Mouse (Mus musculus) megakaryocyte-erythroid progenitor cell, adult 5-6 weeks (primary cell): ENCODE measurements around the gene Ankrd34a. TPM values are rescaled to one million over a fixed set of nuclear protein-coding genes. Genes with fewer than 3 reads are reported as not detected.

Experiments
- ATAC-seq: replicated peaks from 2 replicates; pipeline ENCODE4 v1.8.0; 2016; ENCODE audit warnings: mild to moderate bottlenecking, inconsistent platforms; ENCODE audit not compliant: severe bottlenecking, poor library complexity, low FRiP score, low TSS enrichment
- total RNA-seq, 2 experiments: library from RNA; stranded (forward) in 1 of 2; stranded (reverse) in 1 of 2; fragments of 200-1000, 215-1000 nt in 1 of 2; fragments of >200 nt in 1 of 2; fragmentation: Nextera tagmentation in 1 of 2; gene quantifications; 2 replicates each; pipeline ENCODE4 v1.2.3; 2014 to 2017

Ankrd34a gene
- total RNA-seq, 2 experiments from 2014 or later: not detected

DNA sequence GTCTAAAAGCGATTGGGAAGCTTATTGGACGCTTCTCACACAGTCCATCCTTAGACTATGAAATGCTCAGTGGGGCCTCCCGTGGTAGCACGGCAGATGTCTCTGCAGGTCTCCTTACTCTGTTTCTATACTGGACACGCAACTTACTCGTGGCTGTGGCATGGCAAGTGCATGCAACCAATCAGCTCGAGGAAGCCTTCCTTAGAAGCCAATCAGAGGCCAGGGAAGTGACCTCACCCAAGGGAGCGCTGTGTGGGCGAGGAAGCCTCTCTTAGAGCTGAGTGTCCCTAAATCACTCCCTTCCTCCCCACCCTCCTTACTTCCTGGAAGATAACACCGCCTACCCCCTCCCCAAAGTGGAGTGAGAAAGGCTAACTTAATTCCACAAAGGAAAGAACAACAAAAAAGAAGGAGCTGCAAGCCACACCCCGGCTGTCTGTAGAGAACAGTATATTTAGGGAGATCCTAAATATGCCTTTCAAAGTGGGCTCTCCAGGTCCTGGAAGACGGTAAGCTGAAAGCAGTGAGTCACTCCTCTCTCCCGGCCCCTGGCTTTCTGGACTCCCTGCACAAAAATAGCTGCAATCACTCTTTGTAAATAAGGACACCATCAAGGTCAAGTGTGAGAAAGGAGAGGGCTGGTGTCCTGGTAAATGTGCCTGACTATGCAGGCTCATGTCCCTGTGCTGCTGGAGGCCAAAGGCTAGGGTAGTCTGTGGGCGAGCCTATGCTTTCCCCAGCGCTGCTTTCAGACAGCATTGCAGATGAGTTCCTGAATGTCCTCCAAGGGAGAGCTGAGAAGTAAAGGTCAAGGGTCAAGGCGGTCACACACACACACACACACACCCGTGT is 19.5 kb upstream of the Ankrd34a start, which contains the start of gene Gm16253:
TSS of gene Gm16253 (plus strand) at position 295 of the 852 bp plus-strand sequence.
- peak; percentile 93 for ATAC-seq

GRCm38 (mm10) chr3:96577566-96577965 is 18.9 kb upstream of the Ankrd34a start:
- ATAC-seq: no peak

GRCm38 (mm10) chr3:96578561-96579238 is 17.7 kb upstream of the Ankrd34a start:
- no peak for ATAC-seq

DNA sequence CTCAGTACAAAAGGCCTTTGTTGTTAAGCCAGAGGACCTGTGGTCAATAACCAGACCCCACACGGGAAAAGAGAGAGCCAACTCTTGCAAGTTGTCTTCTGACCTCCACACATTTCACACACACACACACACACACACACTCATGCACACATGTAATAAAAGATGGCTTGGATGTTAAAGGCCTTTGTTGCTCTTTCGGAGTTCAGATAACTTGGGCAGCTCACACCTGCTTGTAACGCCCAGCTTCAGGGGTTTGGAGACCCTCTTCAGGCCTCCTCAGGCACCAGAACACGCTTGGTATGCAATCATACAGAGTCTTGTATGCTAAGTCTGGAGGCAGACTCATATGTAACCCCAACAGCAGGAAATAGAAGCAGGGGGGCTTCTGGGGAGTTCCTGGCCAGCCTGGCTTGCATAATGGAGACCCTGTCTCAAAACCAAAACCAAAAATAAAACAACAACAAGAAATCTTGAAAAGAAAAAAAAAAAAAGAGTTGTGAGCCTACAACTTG is 17.1 kb upstream of the Ankrd34a start:
- no peak for ATAC-seq

DNA sequence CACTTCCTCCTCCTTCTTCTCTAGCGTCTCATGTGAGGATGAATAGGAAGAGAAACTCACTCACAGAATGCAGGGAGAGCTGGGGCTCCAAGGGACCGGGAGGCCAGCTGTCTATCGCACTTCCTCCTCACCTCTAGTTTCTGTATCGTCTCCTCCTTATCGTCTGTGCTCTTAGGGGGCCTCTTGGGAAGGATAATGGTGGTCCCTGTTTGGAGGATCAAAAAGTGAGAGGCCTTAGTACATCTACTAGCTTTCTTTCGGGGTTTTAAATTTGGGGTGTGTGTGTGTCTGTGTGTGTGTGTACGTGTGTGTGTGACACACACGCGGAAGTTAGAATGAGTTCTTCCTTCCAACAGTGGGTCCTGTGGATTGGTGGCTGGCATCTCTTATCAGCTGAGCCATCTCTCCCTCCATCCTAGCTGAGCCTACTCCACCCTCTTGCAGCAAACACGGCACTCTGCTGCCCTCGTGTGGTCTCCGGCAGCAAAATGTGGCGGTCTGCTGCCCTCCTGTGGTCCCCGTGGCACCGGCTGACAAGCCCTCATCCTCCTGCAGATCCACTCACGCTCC is 16.5 kb upstream of the Ankrd34a start:
- peak; percentile 79 for ATAC-seq

DNA sequence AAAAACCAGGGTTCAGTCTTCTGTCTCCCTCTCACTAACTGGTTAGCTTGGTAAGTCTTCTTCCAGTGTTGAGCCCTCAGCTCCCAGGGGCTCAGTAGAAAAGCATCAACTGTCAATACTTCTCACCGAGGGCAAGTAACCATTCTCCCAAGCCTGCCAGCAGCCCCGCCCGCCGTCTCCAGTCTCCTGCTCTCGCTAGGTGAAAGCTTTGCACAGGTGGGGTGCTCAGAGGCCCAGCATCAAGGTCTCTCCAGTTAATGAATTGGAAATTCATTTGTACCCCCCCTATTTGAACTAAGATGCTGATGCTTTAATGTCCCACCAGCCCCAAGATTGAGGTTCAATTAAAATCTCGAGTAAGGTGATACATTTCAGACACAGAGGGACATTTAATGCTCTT is 15.3 kb upstream of the Ankrd34a start:
- no peak for ATAC-seq

- no peak for ATAC-seq
These were observed 14.5 kb upstream of the Ankrd34a start for GRCm38 (mm10) chr3:96581771-96582515.

DNA sequence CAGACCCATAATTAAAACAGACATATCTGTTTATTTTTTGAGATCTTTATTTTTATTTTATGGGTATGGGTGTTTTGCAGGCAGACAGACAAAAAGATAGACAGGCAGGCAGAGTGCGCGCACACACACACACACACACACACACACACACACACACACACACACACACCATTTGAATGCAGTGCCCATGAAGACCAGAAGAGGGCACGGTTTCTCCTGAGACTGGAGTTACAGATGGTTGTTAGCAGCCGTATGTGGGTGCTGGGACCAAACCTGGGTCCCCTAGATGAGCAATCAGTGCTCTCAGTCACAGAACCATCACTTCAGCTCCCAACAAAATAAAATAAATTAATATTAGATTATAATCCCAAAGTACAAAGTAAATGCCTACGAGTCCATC is 13.1 kb upstream of the Ankrd34a start:
- no peak for ATAC-seq

GRCm38 (mm10) chr3:96590657-96591056 is 5.8 kb upstream of the Ankrd34a start:
- ATAC-seq: no peak

DNA sequence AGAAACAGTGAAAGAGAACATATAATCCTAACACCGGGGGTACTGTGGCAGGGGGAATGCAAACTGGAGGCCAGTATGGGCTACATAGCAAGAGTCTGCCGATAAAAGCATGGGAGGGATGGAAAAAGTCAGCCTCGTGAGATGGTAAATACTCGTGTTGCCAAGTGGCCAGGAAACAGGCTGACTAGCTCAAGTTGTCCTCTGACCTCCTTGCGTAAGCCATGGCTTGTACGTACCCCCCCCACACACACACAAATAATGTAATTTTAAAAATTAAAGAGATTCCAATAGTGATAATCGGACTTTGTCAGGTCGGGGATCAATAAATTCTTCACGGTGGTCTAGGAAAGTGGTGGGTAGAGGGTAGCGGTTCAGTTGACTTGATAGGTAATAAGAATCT is 3.1 kb upstream of the Ankrd34a start:
- no peak for ATAC-seq

DNA sequence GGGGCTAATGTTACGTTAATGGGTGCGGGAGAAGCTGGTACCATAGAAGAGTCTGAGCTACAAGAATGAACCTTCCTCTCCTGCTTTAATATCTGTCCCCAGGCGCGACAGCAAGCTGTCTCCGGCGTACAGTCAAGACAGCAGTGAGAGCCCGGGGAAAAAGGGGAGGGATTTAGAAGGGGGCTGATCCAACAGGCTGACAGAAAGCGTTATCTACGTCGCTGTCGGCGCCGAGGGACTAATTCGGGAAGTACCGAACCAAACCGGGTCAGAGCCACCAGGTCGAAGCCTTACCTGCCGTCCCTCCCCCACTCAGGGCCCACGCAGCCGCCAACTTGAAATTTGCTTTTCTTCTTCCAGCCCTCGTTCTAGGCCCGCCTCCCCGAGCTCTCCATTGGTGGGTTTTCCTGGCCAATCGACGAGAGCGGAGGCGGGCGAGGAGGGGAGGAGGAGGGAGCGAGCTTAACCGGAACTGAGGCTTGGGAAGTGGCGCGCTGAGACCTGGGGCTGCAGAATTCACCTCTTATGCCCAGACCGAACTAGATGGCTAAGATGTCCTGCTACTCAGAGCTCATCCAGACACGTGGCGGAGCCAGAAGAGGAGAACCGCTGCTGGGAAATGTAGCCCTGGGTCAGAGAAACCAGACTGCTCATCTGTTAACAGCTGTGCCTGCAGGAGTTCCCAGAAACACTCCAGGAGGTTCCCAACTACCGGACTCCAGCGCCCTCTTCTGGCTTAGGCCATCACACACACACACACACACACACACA is 2.5 kb upstream of the Ankrd34a start, which contains the start of gene Polr3gl:
TSS of gene Polr3gl (minus strand) at position 392 of the 771 bp plus-strand sequence.
- peak; percentile 94 for ATAC-seq

DNA sequence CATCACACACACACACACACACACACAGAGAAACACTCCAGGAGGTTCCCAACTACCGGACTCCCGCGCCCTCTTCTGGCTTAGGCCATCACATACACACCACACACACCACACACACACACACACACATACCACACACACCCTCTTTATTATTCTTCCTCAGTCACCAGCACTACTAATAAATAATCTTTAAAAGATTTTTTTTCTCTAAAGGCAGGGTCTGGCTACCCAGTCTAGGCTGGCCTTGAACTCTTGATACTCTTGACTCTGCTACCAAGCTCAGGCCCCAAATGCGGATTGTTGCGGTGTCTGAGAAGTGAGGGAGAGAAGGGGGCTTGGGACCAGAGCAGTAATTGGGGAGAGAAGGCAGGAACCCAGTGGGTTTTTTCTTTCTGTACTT is 1.6 kb upstream of the Ankrd34a start:
- no peak for ATAC-seq

GRCm38 (mm10) chr3:96595661-96596060 is 775 bp upstream of the Ankrd34a start:
- no peak for ATAC-seq

GRCm38 (mm10) chr3:96596855-96597254 is 419 bp downstream of the Ankrd34a start:
- no peak for ATAC-seq

GRCm38 (mm10) chr3:96597435-96597891 is 1.0 kb downstream of the Ankrd34a start:
- no peak for ATAC-seq

DNA sequence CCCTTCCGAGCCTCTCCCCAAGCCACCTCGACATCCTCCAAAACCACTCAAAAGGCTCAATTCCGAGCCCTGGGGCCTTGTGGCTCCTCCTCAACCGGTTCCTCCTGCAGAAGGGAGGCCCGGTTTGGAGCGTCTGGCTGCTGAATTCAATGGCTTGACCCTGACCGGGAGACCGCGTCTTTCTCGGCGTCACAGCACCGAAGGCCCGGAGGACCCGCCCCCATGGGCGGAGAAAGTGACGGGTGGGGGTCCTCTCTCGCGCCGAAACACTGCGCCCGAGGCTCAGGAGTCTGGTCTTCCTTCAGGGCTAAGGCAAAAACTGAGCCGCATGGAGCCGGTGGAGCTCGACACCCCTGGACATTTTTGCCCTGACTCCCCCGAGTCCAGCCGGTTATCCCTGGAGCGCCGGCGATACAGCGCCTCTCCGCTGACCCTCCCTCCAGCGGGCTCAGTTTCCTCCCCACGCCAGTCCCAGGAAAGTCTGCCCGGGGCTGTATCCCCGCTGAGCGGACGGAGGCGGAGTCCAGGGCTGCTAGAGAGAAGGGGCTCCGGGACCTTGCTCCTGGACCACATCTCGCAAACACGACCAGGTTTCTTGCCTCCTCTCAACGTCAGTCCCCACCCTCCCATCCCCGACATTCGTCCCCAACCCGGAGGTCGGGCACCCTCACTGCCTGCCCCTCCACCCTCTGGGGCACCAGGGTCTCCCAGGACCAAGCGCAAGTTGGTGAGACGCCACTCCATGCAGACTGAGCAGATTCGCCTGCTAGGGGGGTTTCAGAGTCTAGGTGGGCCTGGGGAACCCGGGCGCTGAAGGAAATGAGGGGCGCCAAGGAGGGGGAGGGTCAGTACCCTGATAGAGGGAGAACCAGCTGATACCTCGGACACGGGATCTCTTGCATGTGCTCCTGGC is 2.0 kb downstream of the Ankrd34a start:
- no peak for ATAC-seq

DNA sequence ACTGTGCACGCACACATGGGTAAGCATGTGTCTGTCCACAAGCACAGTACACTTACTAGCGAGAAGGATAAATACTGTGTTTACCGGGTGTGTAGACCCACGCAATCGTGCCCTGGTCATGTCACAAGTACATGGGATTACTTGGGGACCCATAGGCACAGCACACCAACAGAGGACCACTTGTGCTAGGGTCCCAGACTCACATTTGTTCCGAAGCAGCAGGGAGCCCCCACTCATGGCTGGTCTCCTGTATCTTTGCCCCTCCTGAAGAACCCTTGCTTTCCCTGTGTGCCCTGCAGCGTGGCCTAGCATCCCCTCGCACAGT is 2.6 kb downstream of the Ankrd34a start:
- no peak for ATAC-seq

GRCm38 (mm10) chr3:96599411-96599810 is 3.0 kb downstream of the Ankrd34a start:
- ATAC-seq: no peak
